Mouse (Mus musculus) lung, postnatal 0 days (tissue): ENCODE data around the gene Crygn. TPM values are rescaled to one million over a fixed set of nuclear protein-coding genes. Genes with fewer than 3 reads are reported as not detected.

Experiments
- ATAC-seq: fragments of 200-750 bp; cut with Nextera tagmentation; 2 replicates; pipeline ENCODE4 v1.8.0; 2017; ENCODE audit warnings: moderate library complexity
- DNase-seq: peaks from one replicate; pipeline ENCODE4 v3.0.0-alpha.2; 2016; ENCODE audit warnings: low spot score
- H3K27ac ChIP-seq: fragments of 300-500 bp; sonication (generic); 2 replicates; pipeline ENCODE4 v1.5.1; 2014; ENCODE audit warnings: antibody characterized with exemption, mild to moderate bottlenecking, low read length, mixed read lengths
- H3K27me3 ChIP-seq: fragments of 300-500 bp; sonication (generic); replicated peaks from 2 replicates; pipeline ENCODE4 v1.6.1; 2014; ENCODE audit warnings: low read length, mixed read lengths; ENCODE audit not compliant: insufficient read depth
- H3K36me3 ChIP-seq: fragments of 300-500 bp; sonication (generic); 2 replicates; pipeline ENCODE4 v1.6.1; 2014; ENCODE audit warnings: low read length, mixed read lengths; ENCODE audit not compliant: insufficient read depth
- H3K4me1 ChIP-seq: fragments of 300-500 bp; sonication (generic); 2 replicates; pipeline ENCODE4 v1.6.1; 2014; ENCODE audit warnings: antibody characterized with exemption, low read depth, low read length, mixed read lengths; ENCODE audit not compliant: insufficient read depth
- H3K4me2 ChIP-seq: fragments of 300-500 bp; sonication (generic); replicated peaks from 2 replicates; pipeline ENCODE4 v1.6.1; 2014; ENCODE audit warnings: low read depth, mild to moderate bottlenecking, low read length, moderate library complexity, mixed read lengths
- H3K4me3 ChIP-seq: fragments of 300-500 bp; sonication (generic); 2 replicates; pipeline ENCODE4 v1.5.1; 2014; ENCODE audit warnings: low read depth, low read length
- H3K9ac ChIP-seq: fragments of 300-500 bp; sonication (generic); replicated peaks from 2 replicates; pipeline ENCODE4 v1.6.1; 2014; ENCODE audit warnings: low read depth, mild to moderate bottlenecking
- H3K9me3 ChIP-seq: fragments of 300-500 bp; sonication (generic); 2 replicates; pipeline ENCODE4 v1.6.1; 2016; ENCODE audit warnings: low read length, mixed read lengths
- CTCF ChIP-seq: IDR thresholded peaks from 2 replicates; pipeline ENCODE4 v1.5.1; 2016; ENCODE audit warnings: antibody characterized with exemption, mild to moderate bottlenecking
- EP300 ChIP-seq: IDR thresholded peaks from 2 replicates; pipeline ENCODE4 v1.6.1; 2016; ENCODE audit warnings: antibody characterized with exemption, mild to moderate bottlenecking, control low read depth
- WGBS: fragments of 180-500 bp; shearing (Covaris S2); extraction: QIAGEN DNeasy Blood & Tissue Kit; methylation state at CpG from one replicate; pipeline ENCODE4 v1.1.7; 2014; 5-methylcytosine and 5-hydroxymethylcytosine counted together
- polyA plus RNA-seq: library from polyadenylated mRNA; unstranded; fragments of >200 nt; fragmentation: Nextera tagmentation; extraction: Ambion mirVana; gene quantifications from 2 replicates; pipeline ENCODE4 v1.2.1, GENCODE M21; 2015

Crygn gene
- polyA plus RNA-seq, 1 experiment from 2014 or later = 5.8 TPM

DNA sequence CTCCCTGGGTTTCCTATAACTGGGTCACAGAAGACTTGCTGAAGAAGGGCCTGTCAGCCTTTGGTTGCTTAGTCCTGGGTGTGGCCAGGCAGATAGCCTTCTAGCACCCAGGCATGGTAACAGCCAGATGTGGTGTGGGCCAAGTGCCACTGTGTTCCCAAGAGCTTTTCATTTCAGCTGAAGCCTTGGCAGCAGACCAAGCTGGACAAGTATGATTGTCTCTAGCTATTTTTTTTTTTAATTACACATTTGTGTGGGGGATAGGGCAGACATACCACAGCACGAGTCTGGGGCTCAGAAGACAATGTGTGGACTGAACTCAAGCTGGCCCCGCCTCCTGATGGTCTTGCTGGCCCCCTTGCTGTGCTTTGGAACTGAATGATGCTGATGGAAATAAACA lies 47.8 kb downstream of the Crygn start:
- no peak overlapping the region for H3K4me2 ChIP-seq
- peak; percentile 64 for DNase-seq
- peaks cover 42% of the 10 kb centered on the region for H3K36me3 ChIP-seq
- H3K9me3 ChIP-seq = no peaks in the 10 kb centered on the region
- TF ChIP-seq EP300 (no peak), CTCF (no peak)
- WGBS = 60% methylated on average over 2 of the region's 2 CpGs
- no peak overlapping the region for H3K27ac ChIP-seq
- H3K9ac ChIP-seq = no peak overlapping the region
- no peaks in the 10 kb centered on the region for H3K4me1 ChIP-seq
- H3K4me3 ChIP-seq = no peak overlapping the region
- H3K27me3 ChIP-seq = no peaks in the 10 kb centered on the region
- peak; percentile 56 for ATAC-seq

DNA sequence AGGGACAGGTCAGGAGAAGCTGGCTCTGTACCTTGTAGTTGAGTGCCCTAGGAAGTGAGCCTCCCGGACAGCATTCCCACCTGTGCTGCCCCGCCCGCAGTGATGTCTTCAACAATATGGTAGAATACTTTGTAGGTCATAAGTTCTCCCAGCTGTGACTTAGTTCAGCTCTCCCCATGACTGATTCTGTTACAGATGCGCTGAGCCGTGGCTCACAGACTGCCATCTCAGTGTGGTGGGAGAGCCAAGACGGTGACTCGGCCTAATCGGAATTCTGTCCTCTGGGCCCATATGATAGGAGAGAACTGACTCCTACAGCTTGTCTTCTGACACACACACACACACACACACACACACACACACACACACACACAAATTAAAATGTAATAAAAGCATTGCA lies 53.2 kb downstream of the Crygn start:
- no peak for ATAC-seq

DNA sequence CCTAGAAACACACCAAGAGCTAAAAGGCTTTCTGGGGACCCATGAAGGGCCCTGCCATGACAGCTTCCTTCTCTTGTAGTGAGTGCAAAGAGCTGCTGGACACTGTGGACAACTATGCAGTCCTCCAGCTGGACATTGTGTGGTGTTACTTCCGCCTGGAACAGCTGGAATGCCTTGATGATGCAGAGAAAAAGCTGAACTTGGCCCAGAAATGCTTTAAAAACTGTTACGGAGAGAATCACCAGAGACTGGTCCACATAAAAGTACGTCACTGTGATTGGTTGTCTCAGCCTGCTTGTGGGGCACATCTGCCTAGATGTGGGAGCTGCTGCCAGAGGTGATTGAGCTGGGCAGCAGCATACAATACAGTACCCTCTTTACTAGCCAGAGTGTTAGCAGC lies 56.5 kb downstream of the Crygn start:
- no peak overlapping the region for H3K4me3 ChIP-seq
- H3K4me1 ChIP-seq = no peaks in the 10 kb centered on the region
- peak; percentile 59 for TF ChIP-seq EP300
- no peak for TF ChIP-seq CTCF
- no peak overlapping the region for H3K9ac ChIP-seq
- ATAC-seq = peak; percentile 92
- H3K9me3 ChIP-seq = no peaks in the 10 kb centered on the region
- H3K27ac ChIP-seq = peak overlapping the region; percentile 27
- peaks cover 66% of the 10 kb centered on the region for H3K36me3 ChIP-seq
- DNase-seq = peak; percentile 89
- no peaks in the 10 kb centered on the region for H3K27me3 ChIP-seq
- H3K4me2 ChIP-seq = no peak overlapping the region
- 65% methylated on average over 3 of the region's 3 CpGs for WGBS

More for the DNA sequence above, 53.2 kb downstream of the Crygn start:
- Histone ChIP-seq H3K27me3 (no peaks in the 10 kb centered on the region), H3K9me3 (no peaks in the 10 kb centered on the region), H3K4me2 (no peak overlapping the region), H3K4me3 (no peak overlapping the region), H3K4me1 (no peaks in the 10 kb centered on the region), H3K9ac (no peak overlapping the region), H3K36me3 (peaks cover 68% of the 10 kb centered on the region), H3K27ac (no peak overlapping the region)
- TF ChIP-seq CTCF (no peak), EP300 (no peak)
- 92% methylated on average over 8 of the region's 8 CpGs for WGBS
- DNase-seq = no peak

Other genes with a start within 250 kb of the Crygn start
- 0.06 TPM in 1 of 2 replicates, not detected in the other for gene Gbx1, start 230.8 kb downstream of the Crygn start, polyA plus RNA-seq
- 0.21 and 0.29 TPM in 2 replicates for gene Asb10, start 217.0 kb downstream of the Crygn start, polyA plus RNA-seq
- not detected in 2 replicates for gene 4931409K22Rik, start 201.2 kb downstream of the Crygn start, polyA plus RNA-seq
- gene Abcf2, start 180.5 kb downstream of the Crygn start, polyA plus RNA-seq = 47.7 TPM in 2 replicates
- gene Chpf2, start 171.3 kb downstream of the Crygn start, polyA plus RNA-seq = 18.3 and 22.5 TPM in 2 replicates
- gene Smarcd3, start 133.6 kb downstream of the Crygn start, polyA plus RNA-seq = 8.0 and 12.1 TPM in 2 replicates
- 33.0 and 34.5 TPM in 2 replicates for gene Nub1, start 72.5 kb downstream of the Crygn start, polyA plus RNA-seq
- gene Wdr86, start 27.3 kb downstream of the Crygn start, polyA plus RNA-seq = 11.0 and 12.5 TPM in 2 replicates
- gene Rheb, start 84.6 kb upstream of the Crygn start, polyA plus RNA-seq = 180 and 189 TPM in 2 replicates